Mouse (Mus musculus): ENCODE data around the gene Cped1.

- no peak for TF ChIP-seq CTCF (IDR thresholded peaks at IDR 0.05; ENCODE audit: low read depth, low read length)
- no peak for TF ChIP-seq GATA1 (IDR thresholded peaks at IDR 0.05; ENCODE audit: borderline replicate concordance, low read length)
Measured at GRCm38 (mm10) chr6:22297028-22297427, 311.3 kb downstream of the Cped1 start.
